Mouse (Mus musculus): ENCODE data around the gene Krcc1.

DNA sequence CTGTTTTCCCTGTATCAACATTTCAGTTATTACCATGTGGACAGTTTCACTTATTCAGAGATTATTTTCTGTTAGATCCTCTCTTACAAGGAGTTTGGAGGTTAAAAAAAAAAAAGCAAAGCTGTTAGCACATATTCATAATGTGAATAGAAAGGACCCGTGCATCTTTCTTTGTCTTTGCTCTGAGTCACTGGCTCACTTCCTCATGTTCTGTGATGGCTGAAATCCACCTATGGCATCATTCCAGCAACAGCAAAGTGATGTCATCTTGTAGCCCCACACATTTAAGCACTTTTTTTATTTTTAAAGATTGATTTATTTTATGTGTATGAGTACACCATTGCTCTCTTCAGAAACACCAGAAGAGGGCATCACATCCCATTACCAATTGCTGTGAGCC, 7.9 kb downstream of the Krcc1 start:
- TF ChIP-seq CTCF (IDR thresholded peaks at IDR 0.05; ENCODE audit: low read depth): no peak
- no peak for TF ChIP-seq EP300 (IDR thresholded peaks at IDR 0.05; ENCODE audit: low read depth)
